Mouse (Mus musculus) layer of hippocampus, postnatal 36 days (tissue): ENCODE measurements around the gene Pgpep1. TPM values are rescaled to one million over a fixed set of nuclear protein-coding genes. Genes with fewer than 3 reads are reported as not detected.

Source experiments
- DNase-seq, 2 experiments: peaks; one replicate each; pipeline ENCODE4 v3.0.0; 2022
- total RNA-seq, 2 experiments: library from RNA; stranded (reverse); gene quantifications; 2 replicates each; pipeline ENCODE4 v1.2.3; 2021

The Pgpep1 gene
- total RNA-seq, 2 experiments from 2014 or later = 23.1 TPM

DNA sequence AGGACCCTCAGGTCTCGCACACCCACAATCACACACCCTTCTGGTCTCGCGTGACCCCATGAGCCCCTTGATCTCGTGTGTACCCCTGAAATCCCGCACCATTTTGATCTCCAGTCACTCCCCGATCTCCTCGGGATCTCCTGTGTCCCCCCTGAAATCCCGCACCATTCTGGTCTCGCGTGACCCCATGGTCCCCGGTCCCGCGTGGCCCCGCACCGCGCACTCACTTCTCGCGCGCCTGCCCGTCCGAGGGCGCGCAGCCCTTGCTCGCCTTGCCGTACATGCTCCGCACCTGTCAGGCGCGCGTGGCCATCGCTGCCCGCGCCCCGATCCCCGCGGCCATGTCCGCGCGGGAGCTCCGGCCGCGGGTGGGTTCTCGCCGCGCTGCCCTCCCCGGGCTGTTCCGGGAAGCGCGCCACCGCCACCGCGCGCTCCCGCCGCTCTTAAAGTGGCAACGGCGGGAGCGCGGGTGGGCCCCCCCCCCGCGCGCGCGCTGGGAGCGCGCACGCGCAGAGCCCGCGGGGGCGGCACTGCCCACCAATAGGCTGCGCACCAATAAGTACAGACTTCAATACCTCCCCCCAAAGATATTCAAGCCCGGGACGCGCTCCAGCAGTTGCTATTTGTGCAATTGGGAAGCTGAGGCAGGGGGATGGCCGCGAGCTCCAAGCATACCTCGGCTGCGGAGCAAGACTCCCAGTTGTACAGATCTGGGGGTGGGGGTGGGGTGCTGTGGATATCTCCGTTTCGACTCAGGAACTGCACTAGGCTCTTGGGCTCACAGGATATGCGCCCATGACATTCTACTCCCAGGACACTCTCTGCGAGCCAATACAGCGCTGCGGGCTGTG, 52.1 kb downstream of the Pgpep1 start:
- DNase-seq = peak in 1 of 2 experiments; percentile 62

DNA sequence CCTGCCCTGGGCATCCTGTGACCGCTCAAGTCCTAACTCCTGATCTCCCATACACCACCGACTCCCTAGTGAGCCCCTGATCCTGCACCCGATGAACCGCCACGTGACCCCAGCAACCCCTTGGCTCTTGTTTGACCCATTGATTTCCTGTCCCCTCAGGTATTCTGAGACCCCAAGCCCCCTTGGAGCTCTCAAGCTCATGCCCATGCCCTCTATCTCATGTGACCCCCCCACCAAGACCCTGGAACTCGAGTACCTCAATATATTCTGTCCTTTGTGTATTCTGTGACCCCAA, 52.6 kb downstream of the Pgpep1 start:
- no peak for DNase-seq

DNA sequence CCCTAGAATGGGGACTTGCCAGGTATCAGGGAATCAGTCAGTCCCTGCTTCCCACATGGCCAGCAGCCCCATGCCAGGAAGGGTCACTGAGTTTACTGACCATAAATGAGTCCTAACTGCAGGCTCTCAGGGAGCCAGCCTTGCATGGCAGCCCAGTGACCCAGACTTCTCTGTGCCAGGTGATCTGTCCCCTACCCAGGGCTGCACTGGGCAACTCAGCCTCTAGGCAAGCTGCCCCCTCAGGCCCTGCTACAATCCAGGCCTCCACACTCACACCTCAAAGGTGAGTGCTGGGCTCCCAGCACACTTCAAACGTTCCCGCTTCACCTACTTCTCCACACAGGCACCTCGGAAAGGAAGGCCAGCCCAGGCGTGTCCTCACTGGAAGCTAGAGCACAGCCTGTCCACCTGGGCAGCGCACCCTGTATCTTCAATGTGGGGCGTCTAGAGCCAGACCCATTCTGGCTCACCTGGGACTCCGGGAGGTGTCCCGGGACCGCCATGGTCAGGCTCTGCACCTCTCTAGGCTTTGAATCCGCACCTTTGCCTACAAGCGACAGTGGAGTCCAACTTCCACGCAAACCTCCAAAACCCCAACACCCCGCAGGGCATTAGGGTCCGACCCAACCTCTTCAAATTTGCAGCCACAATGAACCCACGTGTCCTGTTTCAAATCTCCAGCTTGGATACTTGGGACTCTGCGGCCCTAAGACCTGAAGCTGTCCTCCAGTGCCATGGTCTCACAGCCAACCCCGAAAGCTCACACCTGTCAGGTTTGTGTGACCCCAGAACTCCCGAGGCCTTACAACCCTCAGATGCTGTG, 53.2 kb downstream of the Pgpep1 start:
- no peak for DNase-seq

DNA sequence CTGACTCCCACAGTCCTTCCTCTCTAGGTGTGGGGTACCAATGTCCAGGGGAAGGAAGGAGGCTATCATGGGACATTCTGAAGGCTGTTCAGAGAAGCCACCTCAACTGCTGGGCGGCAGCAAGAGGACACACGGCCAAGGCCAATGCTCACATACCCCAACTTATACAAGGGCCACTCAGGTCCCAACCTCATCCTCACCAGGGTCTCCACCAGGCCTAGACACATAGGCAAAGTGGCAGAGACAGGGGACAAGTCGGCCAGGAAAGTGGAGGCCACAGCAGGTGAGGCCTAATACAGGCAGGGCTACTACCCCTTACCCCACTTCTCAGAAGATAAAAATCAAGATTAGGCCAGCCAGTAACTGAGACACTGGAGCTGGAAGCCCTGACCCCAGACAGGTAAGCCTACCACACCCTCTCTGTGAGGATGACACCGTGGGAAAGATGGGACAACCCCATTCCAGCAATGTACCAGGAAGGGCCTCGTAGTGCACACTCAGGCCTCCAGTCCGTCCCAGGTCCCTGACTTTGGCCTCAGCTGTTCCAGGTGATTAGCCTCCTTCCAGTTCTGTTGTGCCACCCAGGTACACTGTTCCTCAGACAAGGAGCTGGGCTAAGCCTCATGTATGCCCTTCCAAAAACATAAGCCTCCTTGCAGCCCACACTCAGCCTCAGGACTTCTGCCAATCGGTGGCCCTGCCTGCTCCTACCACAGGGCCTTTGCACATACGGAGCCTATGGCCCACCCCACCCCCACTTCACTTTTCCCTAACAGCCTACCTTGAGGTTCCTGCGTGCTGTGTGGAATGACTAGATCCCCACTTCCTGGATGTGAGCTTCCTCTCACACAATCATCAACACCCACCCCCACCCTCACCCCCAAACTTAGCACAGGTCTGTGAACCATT, 54.1 kb downstream of the Pgpep1 start:
- DNase-seq = no peak

DNA sequence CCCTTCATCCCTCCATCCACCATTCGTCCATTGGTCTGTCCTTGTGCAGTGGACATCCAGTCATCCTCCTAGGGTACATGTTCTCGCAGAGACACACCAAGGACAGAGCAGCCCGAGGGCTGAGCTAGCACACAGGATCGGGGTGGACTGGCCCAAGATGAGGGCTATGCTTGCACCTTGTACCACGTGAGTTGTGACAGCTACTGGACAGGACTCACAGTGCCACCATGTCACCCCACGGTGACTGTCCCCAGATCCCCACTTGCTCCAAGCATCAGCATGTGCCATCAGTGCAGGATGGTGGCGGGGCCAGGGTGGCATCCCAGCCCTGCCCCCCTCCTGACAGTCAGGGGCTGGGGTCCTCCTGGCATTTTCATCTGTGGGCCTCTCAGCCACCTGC, 55.6 kb downstream of the Pgpep1 start:
- DNase-seq = no peak

DNA sequence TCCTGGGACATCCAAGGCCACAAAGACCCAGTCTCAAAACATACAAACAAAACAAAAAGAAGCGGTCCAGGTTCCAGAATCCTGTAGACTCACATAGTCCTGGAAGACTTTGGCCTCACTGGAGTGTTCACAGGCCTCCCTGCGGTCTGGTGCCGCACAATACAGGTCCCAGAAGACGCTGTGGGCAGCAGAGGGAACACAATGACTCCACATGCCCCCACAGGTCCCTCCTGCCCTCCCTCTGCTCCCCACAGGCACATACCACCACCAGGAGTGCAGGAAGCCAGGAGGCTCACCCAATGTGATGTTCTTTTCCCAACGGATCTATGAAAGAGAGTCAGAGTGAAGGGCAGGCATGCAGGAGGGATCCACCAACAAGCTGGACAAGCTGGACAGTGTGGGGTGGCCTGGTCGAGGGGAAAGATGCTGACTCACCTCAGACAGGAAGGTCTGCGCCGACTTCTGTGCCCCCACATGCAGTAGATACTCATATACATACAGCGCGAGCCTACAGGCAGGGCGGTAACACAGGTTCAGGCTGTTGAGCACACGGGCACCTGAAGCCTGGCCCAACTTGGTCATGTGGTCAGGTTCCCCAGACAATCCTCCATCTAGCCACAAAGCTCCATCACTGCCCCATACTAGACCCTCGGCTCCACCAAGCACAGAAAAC, 57.9 kb downstream of the Pgpep1 start:
- DNase-seq = no peak

DNA sequence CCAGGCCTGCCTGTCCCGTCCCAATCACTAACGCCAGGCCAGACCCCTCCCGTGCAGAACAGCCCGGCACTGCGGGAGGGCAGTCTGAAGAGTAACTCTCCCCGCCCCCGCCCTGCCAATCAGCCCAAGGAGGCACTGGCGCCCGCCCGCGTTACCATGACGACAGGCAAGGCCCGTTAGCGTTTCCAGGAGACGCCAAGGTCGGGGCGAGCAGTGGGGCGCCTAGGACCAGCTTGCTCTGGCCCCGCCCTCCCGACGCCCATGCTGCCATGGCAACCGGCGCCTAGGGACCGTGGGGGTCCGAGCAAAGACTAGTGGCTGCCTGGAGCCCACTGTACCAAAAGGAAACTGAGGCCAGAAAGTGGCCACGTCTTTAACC, 58.9 kb downstream of the Pgpep1 start:
- DNase-seq = peak; percentile 79 to 83

DNA sequence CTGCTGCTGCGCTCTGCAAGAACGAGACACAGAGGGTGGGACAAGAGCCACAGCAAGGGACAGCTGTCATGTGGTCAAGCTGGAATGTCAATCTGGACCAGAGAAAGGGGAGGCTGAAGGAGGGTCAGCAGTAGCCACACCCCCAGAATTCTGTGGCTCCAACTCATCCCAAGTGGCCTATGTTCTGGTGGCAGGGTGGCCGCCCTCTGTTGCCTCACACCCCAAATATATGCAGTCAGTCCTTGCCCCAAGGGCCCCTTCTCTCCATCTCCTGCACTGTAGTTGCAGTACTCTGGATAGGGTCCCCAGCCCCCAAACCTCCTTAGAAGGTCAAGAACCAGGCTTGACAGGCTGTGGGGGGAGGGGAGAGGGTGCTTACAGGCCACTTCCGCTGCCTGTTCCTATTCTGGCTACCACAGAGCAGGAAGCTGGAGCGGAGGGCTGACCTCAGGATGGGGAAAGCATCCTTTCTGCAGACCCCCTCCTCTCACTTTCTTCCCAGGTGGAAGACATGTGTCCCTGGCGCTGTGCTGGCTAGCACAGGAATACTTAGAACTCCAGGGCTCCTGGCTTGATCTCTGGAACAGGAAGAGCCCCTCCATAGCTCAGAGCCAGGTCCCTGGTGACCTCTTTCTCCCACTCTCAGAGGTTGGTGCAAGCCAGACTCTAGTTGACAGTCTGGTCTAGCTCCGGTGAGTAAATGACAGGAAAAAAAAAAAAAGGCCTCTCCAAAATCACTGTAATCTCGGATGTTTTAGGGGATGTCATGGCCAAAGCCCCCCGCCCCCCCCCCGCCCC, 59.5 kb downstream of the Pgpep1 start:
- DNase-seq = no peak

DNA sequence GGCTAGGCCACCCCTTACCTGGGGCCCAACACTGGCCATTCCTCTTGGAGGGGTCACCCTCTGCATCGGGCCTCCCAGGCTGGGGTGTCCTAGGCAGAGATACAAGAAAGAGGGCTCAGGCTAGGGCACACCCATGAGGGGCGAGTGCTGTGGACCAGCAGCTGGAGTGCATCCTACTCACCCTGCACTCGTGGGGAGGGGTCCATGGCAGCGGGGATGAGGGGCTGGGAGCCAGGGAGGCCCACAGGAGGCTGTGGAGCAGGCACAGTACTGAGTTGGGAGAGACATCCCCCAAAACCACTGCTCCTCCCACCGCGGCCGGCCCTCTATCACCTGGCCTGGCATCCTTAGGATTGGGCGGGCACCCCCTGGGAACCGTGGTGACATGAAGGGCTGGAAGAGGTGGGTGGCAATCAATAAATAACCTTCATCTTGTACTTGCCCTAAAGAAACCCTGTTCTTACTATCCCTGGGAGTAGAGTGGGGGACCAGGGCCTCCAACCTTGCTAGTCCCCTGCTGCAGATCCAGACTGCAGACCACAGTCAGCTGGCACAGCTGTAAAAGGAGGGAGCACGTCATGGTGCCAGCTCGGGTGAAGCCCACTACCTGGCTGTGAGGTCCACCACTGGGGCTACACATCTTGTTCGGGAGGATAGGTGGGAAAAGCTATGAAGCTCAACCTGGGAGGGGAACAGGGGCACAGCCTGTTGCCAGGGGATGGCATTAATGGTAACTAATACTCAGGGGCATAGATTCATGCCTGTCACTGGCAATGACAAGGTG, 60.5 kb downstream of the Pgpep1 start:
- no peak for DNase-seq

DNA sequence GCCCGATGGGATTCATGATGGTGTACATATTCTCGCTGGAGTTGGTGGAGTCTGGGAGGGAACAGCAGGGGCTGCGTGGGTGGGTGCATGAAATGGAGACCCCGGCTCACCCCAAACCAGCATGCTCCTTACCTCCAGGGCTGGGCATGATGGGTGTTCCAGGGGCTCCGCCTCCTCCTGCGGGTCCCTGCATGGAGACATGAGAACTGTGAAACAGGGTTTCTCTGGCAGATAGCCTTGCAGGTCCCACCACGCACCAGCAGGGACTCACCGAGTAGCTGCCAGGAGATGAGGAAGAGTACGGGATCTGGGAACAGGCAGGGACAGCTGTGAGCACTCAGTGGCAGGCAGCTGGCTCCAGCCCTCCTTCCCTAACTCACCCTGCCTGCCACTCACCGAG, 61.5 kb downstream of the Pgpep1 start:
- DNase-seq = no peak

DNA sequence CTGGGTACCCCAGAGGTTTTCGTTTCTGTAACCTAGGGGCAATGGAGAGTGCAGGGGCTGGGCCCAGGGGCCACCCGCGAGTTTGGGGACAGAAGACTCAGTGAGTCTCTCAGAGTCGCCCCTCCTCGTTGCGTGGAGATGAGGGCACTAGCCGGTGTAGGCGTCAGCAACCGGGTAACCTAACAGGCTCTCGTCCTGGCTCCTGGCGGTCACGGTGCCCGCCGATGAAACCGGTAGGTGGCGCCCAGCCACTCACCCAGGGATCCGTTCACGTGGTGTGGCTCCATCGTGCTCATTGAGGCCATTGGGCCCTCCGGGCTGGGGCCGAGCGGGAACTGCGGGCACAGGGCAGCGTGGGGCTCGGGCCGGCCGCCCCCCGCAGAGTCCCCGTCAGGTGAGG, 61.9 kb downstream of the Pgpep1 start:
- DNase-seq = peak; percentile 81 to 82

DNA sequence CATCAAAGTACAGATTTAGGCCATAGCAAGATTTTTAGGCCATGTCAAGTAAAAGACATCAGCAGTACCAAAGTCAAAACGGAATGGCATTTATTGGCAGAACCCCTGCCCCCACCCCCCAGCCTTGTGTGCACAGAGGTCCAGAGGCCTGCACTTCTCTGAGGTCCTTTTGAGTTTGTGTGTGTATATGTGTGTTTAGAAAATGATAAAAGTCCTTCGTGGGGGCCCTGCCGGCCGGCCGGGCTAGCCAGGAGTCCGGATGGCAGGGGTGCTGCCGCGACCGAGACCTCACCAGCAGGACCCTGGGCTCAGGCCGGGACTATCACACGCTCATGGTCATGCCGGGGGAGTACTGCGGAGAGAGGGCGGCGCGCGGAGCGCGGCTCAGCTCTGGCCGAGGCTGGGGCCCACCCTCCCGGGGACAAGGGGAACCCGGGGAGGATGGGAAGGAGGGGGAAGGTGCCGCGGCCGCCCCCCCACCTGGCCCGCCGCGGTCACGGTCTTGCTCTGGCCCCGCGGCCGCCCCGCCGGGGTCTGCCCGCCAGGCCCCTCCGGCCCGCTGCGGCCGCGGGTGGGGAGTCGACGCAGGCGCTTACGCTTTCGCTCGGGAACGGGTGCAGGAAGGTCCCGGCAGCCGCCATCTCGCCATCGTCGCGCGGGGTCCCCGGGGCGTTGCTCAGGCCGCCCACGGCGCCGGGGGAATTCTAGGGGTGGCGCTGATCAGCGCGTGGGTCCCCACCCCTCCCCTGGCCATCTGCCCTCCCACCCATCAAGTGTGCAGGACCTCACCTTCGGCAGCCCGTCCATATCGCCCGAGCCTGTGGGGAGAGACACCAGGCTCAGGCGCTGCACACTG, 62.5 kb downstream of the Pgpep1 start:
- no peak for DNase-seq

DNA sequence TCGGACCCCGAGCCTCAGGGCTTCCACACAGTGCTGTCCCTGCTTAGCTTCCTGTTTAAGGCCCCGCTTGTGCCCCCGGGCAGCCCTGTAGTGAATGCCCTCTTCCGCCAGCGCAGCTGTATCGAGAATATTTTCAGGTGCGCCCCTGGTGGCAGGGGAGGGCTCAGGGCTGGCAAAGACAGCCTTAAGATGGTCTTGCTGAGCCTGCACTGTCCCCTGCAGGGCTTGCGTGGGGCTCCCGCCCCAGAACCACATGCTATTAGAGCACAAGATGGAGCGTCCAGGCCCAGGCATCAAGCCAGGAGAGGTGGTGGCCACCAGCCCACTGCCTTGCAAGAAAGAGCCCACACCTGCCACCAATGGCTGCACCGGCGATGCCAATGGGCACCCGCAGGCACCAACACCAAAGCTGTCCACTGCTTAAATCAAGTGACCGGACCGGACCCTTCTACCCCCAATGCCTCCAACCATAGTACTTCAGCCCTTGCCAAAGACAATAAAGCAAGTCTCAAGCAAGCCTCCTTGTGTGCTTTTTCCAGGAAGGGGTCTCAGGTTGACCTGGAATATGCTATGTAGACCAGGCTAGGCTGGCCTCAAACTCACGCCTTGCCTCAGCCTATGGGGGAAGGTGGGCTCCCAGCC, 63.3 kb downstream of the Pgpep1 start:
- no peak for DNase-seq

Other genes starting within 250 kb of the Pgpep1 start
- 100 to 1,000 TPM; 181 to 187 TPM for gene Crtc1, start 220.8 kb downstream of the Pgpep1 start, total RNA-seq
- 10 to 100 TPM; 57.4 to 59.0 TPM for gene Klhl26, start 183.4 kb downstream of the Pgpep1 start, total RNA-seq
- 100 to 1,000 TPM; 312 to 335 TPM for gene Tmem59l, start 173.0 kb downstream of the Pgpep1 start, total RNA-seq
- gene Crlf1, start 167.2 kb downstream of the Pgpep1 start, total RNA-seq = 10 to 100 TPM; 42.9 to 45.2 TPM
- gene Rex1bd, start 153.6 kb downstream of the Pgpep1 start, total RNA-seq = 100 to 1,000 TPM in 1 of 2 experiments, 10 to 100 TPM in 1; 97.5 to 102 TPM
- 100 to 1,000 TPM; 947 to 957 TPM for gene Uba52, start 149.6 kb downstream of the Pgpep1 start, total RNA-seq
- gene Fkbp8, start 132.7 kb downstream of the Pgpep1 start, total RNA-seq = 100 to 1,000 TPM; 436 to 447 TPM
- gene Kxd1, start 132.4 kb downstream of the Pgpep1 start, total RNA-seq = 10 to 100 TPM; 38.2 to 38.3 TPM
- 10 to 100 TPM; 18.6 to 23.4 TPM for gene Ell, start 120.9 kb downstream of the Pgpep1 start, total RNA-seq
- 10 to 100 TPM; 42.9 to 54.3 TPM for gene Isyna1, start 66.0 kb downstream of the Pgpep1 start, total RNA-seq
- 100 to 1,000 TPM; 276 to 279 TPM for gene Ssbp4, start 51.5 kb downstream of the Pgpep1 start, total RNA-seq
- 1 to 10 TPM in 1 of 2 experiments, under 1 TPM in 1; 0.33 to 1.0 TPM for gene Lrrc25, start 44.2 kb downstream of the Pgpep1 start, total RNA-seq
- not detected for gene Gdf15, start 27.9 kb downstream of the Pgpep1 start, total RNA-seq
- gene Lsm4, start 12.9 kb upstream of the Pgpep1 start, total RNA-seq = 10 to 100 TPM; 60.3 to 68.5 TPM
- gene Jund, start 38.6 kb upstream of the Pgpep1 start, total RNA-seq = 100 to 1,000 TPM; 157 to 183 TPM
- gene Iqcn, start 43.1 kb upstream of the Pgpep1 start, total RNA-seq = under 1 TPM; 0.08 to 0.10 TPM
- not detected for gene Gm3336, start 58.2 kb upstream of the Pgpep1 start, total RNA-seq
- 1 to 10 TPM; 1.5 to 2.4 TPM for gene Pde4c, start 63.3 kb upstream of the Pgpep1 start, total RNA-seq
- gene Rab3a, start 94.3 kb upstream of the Pgpep1 start, total RNA-seq = 100 to 1,000 TPM; 729 to 765 TPM
- 10 to 100 TPM; 34.3 to 35.8 TPM for gene Mpv17l2, start 100.6 kb upstream of the Pgpep1 start, total RNA-seq
- gene Pik3r2, start 116.3 kb upstream of the Pgpep1 start, total RNA-seq = 100 to 1,000 TPM; 153 to 158 TPM
- 100 to 1,000 TPM; 452 to 459 TPM for gene Mast3, start 144.7 kb upstream of the Pgpep1 start, total RNA-seq
- under 1 TPM; 0.56 to 0.87 TPM for gene Il12rb1, start 148.1 kb upstream of the Pgpep1 start, total RNA-seq
- 10 to 100 TPM; 18.5 to 25.6 TPM for gene Arrdc2, start 179.3 kb upstream of the Pgpep1 start, total RNA-seq
- 10 to 100 TPM; 16.9 to 17.7 TPM for gene Kcnn1, start 202.9 kb upstream of the Pgpep1 start, total RNA-seq
- gene Ccdc124, start 213.5 kb upstream of the Pgpep1 start, total RNA-seq = 10 to 100 TPM; 83.4 to 95.4 TPM
- 1 to 10 TPM; 8.1 to 8.9 TPM for gene Slc5a5, start 232.4 kb upstream of the Pgpep1 start, total RNA-seq
- 100 to 1,000 TPM; 659 to 685 TPM for gene Rpl18a, start 237.0 kb upstream of the Pgpep1 start, total RNA-seq
- 10 to 100 TPM; 87.3 to 89.7 TPM for gene Map1s, start 245.5 kb upstream of the Pgpep1 start, total RNA-seq